Mouse (Mus musculus) heart, embryonic 15.5 days (tissue): ENCODE data around the gene Slc28a3. TPM values are rescaled to one million over a fixed set of nuclear protein-coding genes. Genes with fewer than 3 reads are reported as not detected.
A peak's percentile ranks its signal among the peaks of the same experiment; 100 is the strongest.

Experiments
- ATAC-seq: fragments of 200-750 bp; cut with Nextera tagmentation; replicated peaks from 2 replicates; pipeline ENCODE4 v1.8.0; 2017; ENCODE audit warnings: low read depth, moderate TSS enrichment; ENCODE audit not compliant: insufficient number of reproducible peaks, insufficient read depth, low FRiP score
- H3K27ac ChIP-seq: fragments of 300-500 bp; sonication (generic); 2 replicates; pipeline ENCODE4 v1.5.1; 2015; ENCODE audit warnings: mild to moderate bottlenecking, inconsistent platforms
- H3K27me3 ChIP-seq: fragments of 300-500 bp; sonication (generic); 2 replicates; pipeline ENCODE4 v1.6.1; 2015; ENCODE audit warnings: inconsistent platforms
- H3K36me3 ChIP-seq: fragments of 300-500 bp; sonication (generic); 2 replicates; pipeline ENCODE4 v1.6.1; 2015; ENCODE audit warnings: mild to moderate bottlenecking, inconsistent platforms
- H3K4me1 ChIP-seq: fragments of 300-500 bp; sonication (generic); replicated peaks from 2 replicates; pipeline ENCODE4 v1.6.1; 2015; ENCODE audit warnings: inconsistent platforms
- H3K4me2 ChIP-seq: fragments of 300-500 bp; sonication (generic); 2 replicates; pipeline ENCODE4 v1.6.1; 2015; ENCODE audit warnings: inconsistent platforms, mild to moderate bottlenecking, moderate library complexity
- H3K4me3 ChIP-seq: fragments of 300-500 bp; sonication (generic); 2 replicates; pipeline ENCODE4 v1.5.1; 2015; ENCODE audit warnings: mild to moderate bottlenecking, inconsistent platforms
- H3K9ac ChIP-seq: fragments of 300-500 bp; sonication (generic); 2 replicates; pipeline ENCODE4 v1.6.1; 2015; ENCODE audit warnings: mild to moderate bottlenecking, inconsistent platforms
- H3K9me3 ChIP-seq: fragments of 300-500 bp; sonication (generic); replicated peaks from 2 replicates; pipeline ENCODE4 v1.6.1; 2016; ENCODE audit warnings: inconsistent platforms
- WGBS: fragments of 180-500 bp; shearing (Covaris S2); methylation state at CpG from one replicate; pipeline ENCODE4 v1.1.7; 2015; ENCODE audit warnings: mixed read lengths; 5-methylcytosine and 5-hydroxymethylcytosine counted together
- polyA plus RNA-seq: library from polyadenylated mRNA; unstranded; fragments of >200 nt; fragmentation: Nextera tagmentation; extraction: Ambion mirVana; gene quantifications from 2 replicates; pipeline ENCODE4 v1.2.1, GENCODE M21; 2015

Gene Slc28a3
- polyA plus RNA-seq: 0.05 TPM in 1 of 2 replicates, not detected in the other

- H3K36me3 ChIP-seq: no peaks in the 10 kb centered on the region
- ATAC-seq: no peak
- H3K4me2 ChIP-seq: no peak within 1 kb of the TSS
- no peaks in the 10 kb centered on the region for H3K9me3 ChIP-seq
- H3K9ac ChIP-seq: no peak within 1 kb of the TSS
- H3K4me3 ChIP-seq: no peak within 1 kb of the TSS
- peaks cover 25% of the 10 kb centered on the region for H3K27me3 ChIP-seq
- H3K4me1 ChIP-seq: no peaks in the 10 kb centered on the region
- 16% methylated on average over 12 of the region's 12 CpGs for WGBS
- H3K27ac ChIP-seq: no peak within 1 kb of the TSS
These were observed at the start of gene Slc28a3 for GRCm38 (mm10) chr13:58610716-58611115. Gene Slc28a3 (minus strand): TSS chr13:58610877.

DNA sequence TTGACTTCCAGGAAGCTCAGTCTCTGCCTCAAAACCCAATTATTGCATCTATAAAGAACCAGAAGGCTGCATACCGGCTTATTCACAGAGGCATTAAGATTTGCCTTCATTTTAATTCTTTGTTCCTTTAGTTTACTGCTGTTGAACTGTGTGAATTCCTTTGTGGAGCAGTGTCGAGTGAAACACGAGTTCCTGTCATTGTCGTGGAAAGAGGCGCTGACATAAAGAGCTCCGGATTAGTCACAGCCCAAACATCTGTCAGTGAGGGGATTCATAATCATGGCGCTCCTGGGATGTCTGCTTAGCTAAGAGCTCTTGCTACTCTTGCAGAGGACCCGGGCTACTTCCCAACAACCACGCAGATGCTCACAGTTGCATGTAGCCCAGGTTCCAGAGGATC is 47.3 kb upstream of the Slc28a3 start:
- Histone ChIP-seq H3K27ac (no peak overlapping the region), H3K27me3 (no peaks in the 10 kb centered on the region), H3K4me1 (no peaks in the 10 kb centered on the region), H3K4me3 (no peak overlapping the region), H3K4me2 (no peak overlapping the region), H3K9me3 (no peaks in the 10 kb centered on the region), H3K9ac (no peak overlapping the region), H3K36me3 (no peaks in the 10 kb centered on the region)
- 30% methylated on average over 9 of the region's 9 CpGs for WGBS
- ATAC-seq: no peak

GRCm38 (mm10) chr13:58656885-58657284 is 46.2 kb upstream of the Slc28a3 start:
- WGBS: 85% methylated on average over 3 of the region's 3 CpGs
- no peaks in the 10 kb centered on the region for H3K27me3 ChIP-seq

DNA sequence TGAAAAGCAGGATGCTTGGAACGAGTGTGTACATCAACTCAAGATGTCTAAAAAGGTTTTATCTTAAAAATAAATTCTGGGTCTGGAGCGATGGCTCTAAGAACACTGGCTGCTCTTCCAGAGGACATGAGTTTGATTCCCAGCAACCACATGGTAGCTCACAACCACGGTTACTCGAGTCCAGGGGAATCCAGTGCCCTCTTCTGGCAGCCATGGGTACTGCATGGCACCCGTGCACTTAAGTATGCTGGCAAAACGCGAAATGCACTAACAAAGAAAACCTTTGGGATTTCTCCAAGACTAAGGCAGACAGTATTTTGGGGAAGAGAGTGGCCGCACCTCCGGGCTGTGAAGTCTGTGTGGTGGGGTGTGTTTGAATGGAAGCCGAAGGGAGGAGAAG is 44.9 kb upstream of the Slc28a3 start:
- ATAC-seq: no peak
- WGBS: 69% methylated on average over 10 of the region's 10 CpGs
- no peaks in the 10 kb centered on the region for H3K4me1 ChIP-seq

More at GRCm38 (mm10) chr13:58656885-58657284, 46.2 kb upstream of the Slc28a3 start:
- Histone ChIP-seq H3K4me3 (no peak overlapping the region), H3K4me1 (no peaks in the 10 kb centered on the region), H3K4me2 (no peak overlapping the region), H3K9me3 (no peaks in the 10 kb centered on the region), H3K27ac (no peak overlapping the region), H3K9ac (no peak overlapping the region), H3K36me3 (no peaks in the 10 kb centered on the region)
- no peak for ATAC-seq

DNA sequence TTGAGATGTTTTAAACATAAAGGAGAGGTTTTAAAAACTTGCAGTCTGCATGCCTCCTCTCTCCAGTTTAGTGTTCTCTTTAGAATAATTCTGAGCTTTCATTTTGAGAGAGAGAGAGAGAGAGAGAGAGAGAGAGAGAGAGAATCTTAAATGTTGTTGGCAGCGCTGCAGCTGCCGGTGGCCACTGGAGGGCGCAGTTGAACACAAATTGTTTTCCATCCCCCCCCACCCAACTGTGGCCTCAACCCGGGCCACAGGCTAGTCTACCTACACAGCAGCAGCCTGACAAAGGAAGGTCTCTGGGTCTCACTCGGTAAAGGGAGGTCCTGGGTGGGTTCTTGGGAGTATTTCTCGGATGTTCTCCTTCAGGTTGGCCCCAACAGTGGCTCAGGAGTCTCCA is 29.7 kb upstream of the Slc28a3 start:
- no peak overlapping the region for H3K4me2 ChIP-seq
- H3K9ac ChIP-seq: no peak overlapping the region
- H3K36me3 ChIP-seq: no peaks in the 10 kb centered on the region
- no peak overlapping the region for H3K4me3 ChIP-seq
- WGBS: 11% methylated on average over 6 of the region's 6 CpGs
- no peaks in the 10 kb centered on the region for H3K9me3 ChIP-seq
- no peaks in the 10 kb centered on the region for H3K4me1 ChIP-seq
- H3K27ac ChIP-seq: no peak overlapping the region
- no peak for ATAC-seq
- peaks cover 11% of the 10 kb centered on the region for H3K27me3 ChIP-seq

More for the DNA sequence above, 44.9 kb upstream of the Slc28a3 start:
- Histone ChIP-seq H3K36me3 (no peaks in the 10 kb centered on the region), H3K27ac (no peak overlapping the region), H3K9ac (no peak overlapping the region), H3K9me3 (no peaks in the 10 kb centered on the region), H3K4me2 (no peak overlapping the region), H3K4me3 (no peak overlapping the region), H3K27me3 (no peaks in the 10 kb centered on the region)

DNA sequence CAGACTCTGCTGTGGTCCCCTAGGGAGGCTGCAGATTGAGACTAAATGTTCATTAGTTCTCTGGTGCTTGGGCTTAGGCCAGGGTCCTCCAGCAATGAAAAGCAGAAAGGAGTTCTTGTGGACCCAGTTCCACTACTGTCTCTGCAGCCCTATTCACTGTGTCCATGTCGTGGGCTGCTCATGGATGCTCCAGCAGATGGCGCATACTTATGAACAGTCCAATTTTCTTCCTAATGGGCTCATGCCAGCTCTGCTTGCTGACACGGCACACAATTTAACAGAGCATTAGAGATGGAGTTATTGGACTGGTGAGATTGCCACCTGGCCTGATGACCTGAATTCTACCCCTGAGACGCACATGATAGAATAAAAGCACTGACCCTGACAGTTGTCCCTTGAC is 28.3 kb upstream of the Slc28a3 start:
- Histone ChIP-seq H3K36me3 (no peaks in the 10 kb centered on the region), H3K9me3 (no peaks in the 10 kb centered on the region), H3K4me3 (no peak overlapping the region), H3K4me1 (peaks cover under 1% of the 10 kb centered on the region; the same call in 1 of the 2 replicates), H3K9ac (no peak overlapping the region), H3K27me3 (peaks cover 12% of the 10 kb centered on the region), H3K27ac (no peak overlapping the region), H3K4me2 (no peak overlapping the region)
- no peak for ATAC-seq
- WGBS: 46% methylated on average over 4 of the region's 4 CpGs

DNA sequence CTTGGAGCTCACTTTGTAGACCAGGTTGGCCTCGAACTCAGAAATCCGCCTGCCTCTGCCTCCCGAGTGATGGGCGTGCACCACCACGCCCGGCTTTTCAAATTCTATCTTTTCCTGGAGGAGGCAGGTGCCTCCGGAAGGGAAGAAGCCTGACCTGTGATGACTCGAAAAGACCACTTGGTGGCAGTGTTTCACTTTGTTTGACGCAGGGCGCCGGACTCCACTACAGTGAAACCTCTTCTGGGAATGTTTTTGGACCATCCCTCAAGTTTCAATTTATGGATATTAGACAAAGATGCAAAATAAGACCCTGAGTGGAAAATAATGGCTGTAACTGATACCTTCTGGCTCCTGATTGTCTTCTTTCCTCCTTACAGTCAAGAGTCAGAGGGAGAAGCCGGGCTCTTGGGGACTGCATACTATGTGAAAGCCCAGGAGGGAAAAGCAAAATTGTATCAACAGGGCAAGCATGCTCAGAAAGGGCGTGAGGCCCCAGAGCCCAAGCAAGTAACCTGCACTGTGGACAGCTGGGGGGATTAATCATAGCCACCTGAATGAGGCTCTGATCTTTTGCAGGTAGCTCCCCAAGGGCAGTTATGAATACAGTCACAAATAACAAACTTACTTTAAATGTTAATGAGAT is 26.8 kb upstream of the Slc28a3 start:
- WGBS: 11% methylated on average over 13 of the region's 13 CpGs
- Histone ChIP-seq H3K4me2 (no peak overlapping the region), H3K27ac (no peak overlapping the region), H3K4me3 (no peak overlapping the region), H3K9ac (no peak overlapping the region), H3K27me3 (peaks cover 18% of the 10 kb centered on the region), H3K9me3 (no peaks in the 10 kb centered on the region), H3K36me3 (no peaks in the 10 kb centered on the region), H3K4me1 (peaks cover 7% of the 10 kb centered on the region; the same call in 1 of the 2 replicates)
- no peak for ATAC-seq

GRCm38 (mm10) chr13:58633887-58634286 is 23.2 kb upstream of the Slc28a3 start:
- Histone ChIP-seq H3K9me3 (no peaks in the 10 kb centered on the region), H3K36me3 (no peaks in the 10 kb centered on the region), H3K27ac (no peak overlapping the region), H3K27me3 (peaks cover 18% of the 10 kb centered on the region), H3K9ac (no peak overlapping the region), H3K4me3 (no peak overlapping the region), H3K4me1 (peaks cover 11% of the 10 kb centered on the region), H3K4me2 (no peak overlapping the region)
- WGBS: 31% methylated on average over 4 of the region's 4 CpGs
- no peak for ATAC-seq

DNA sequence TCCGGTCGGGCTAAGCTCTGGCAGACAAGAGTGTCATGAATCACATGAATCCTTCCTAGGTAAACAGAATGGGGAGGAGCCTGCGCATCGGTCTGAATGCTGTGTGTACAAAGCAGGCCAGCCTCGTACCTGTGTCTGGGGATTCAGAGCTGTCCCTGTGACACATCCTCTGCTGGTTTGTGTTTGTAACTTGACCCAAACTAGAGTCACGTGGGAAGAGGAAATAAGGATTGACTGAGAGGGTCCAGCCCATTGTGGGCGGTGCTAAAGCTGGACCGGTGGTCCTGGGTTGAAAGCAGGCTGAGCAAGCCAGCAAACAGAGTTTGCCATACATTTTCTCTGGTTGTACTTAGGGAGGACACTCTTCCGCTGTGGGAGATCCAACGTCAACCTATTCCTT is 20.1 kb upstream of the Slc28a3 start:
- Histone ChIP-seq H3K9ac (no peak overlapping the region), H3K4me1 (peaks cover 11% of the 10 kb centered on the region), H3K4me2 (no peak overlapping the region), H3K36me3 (no peaks in the 10 kb centered on the region), H3K4me3 (no peak overlapping the region), H3K9me3 (no peaks in the 10 kb centered on the region), H3K27ac (no peak overlapping the region), H3K27me3 (peaks cover 8% of the 10 kb centered on the region; the same call in 1 of the 2 replicates)
- WGBS: 42% methylated on average over 10 of the region's 10 CpGs
- no peak for ATAC-seq

GRCm38 (mm10) chr13:58629365-58630050 is 18.8 kb upstream of the Slc28a3 start:
- no peak overlapping the region for H3K27ac ChIP-seq
- no peak for ATAC-seq
- H3K9ac ChIP-seq: no peak overlapping the region
- H3K4me2 ChIP-seq: peak overlapping the region; percentile 25; the same call in 1 of the 2 replicates
- no peaks in the 10 kb centered on the region for H3K9me3 ChIP-seq
- H3K27me3 ChIP-seq: 0 out of 2 replicates have a peak, but pooled peaks cover 8% of the 10 kb centered on the region
- WGBS: 20% methylated on average over 13 of the region's 13 CpGs
- no peak overlapping the region for H3K4me3 ChIP-seq
- peaks cover 11% of the 10 kb centered on the region for H3K4me1 ChIP-seq
- no peaks in the 10 kb centered on the region for H3K36me3 ChIP-seq

- no peak for ATAC-seq
- WGBS: 33% methylated on average over 8 of the region's 8 CpGs
- H3K4me1 ChIP-seq: no peaks in the 10 kb centered on the region
- H3K4me2 ChIP-seq: no peak overlapping the region
- H3K27ac ChIP-seq: no peak overlapping the region
- H3K36me3 ChIP-seq: no peaks in the 10 kb centered on the region
- H3K27me3 ChIP-seq: no peaks in the 10 kb centered on the region
- H3K9ac ChIP-seq: no peak overlapping the region
- H3K4me3 ChIP-seq: no peak overlapping the region
- no peaks in the 10 kb centered on the region for H3K9me3 ChIP-seq
These were observed 12.0 kb upstream of the Slc28a3 start for GRCm38 (mm10) chr13:58622647-58623046.

DNA sequence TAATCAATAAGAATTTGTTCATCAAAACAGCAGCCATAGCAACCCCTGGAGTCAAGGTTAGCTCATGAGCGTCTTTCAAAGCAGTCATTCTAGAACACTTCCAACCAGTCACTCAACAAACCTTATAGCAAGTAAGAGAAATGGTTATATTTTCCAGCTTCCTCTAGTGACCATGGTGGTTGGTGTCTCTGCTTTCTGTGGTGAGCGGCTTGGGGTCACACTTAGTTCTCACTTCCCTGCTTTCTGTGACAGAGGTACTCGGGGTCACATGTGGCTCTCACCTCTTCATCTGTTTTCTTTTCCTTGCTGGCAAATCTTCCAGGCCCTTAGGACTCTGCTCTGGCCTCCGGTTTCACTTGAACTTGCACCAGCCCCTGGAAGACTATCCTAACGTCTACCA is 8.6 kb upstream of the Slc28a3 start:
- Histone ChIP-seq H3K4me2 (no peak overlapping the region), H3K9me3 (no peaks in the 10 kb centered on the region), H3K9ac (no peak overlapping the region), H3K27me3 (no peaks in the 10 kb centered on the region), H3K36me3 (no peaks in the 10 kb centered on the region), H3K27ac (no peak overlapping the region), H3K4me1 (no peaks in the 10 kb centered on the region), H3K4me3 (no peak overlapping the region)
- 69% methylated on average over 5 of the region's 5 CpGs for WGBS
- no peak for ATAC-seq
